Mouse (Mus musculus): Measurements from ENCODE around the gene Inpp5b. TPM values are rescaled to one million over a fixed set of nuclear protein-coding genes. Genes with fewer than 3 reads are reported as not detected.

Gene Inpp5b
- polyA plus RNA-seq, 1 experiment: 26.9 TPM

GRCm38 (mm10) chr4:124700248-124700971, 41.2 kb upstream of the Inpp5b start, which contains the start of gene Fhl3:
Gene Fhl3 (plus strand): TSS chr4:124700701.
- Histone ChIP-seq H3K36me3 (ENCODE audit: control insufficient read depth, insufficient read depth, low read length) (no peaks in the 10 kb centered on the region), H3K27me3 (ENCODE audit: control insufficient read depth, insufficient read depth, low read length) (no peaks in the 10 kb centered on the region), H3K4me3 (ENCODE audit: control insufficient read depth, low read depth, low read length) (peak within 1 kb of the TSS; percentile 76), H3K4me1 (ENCODE audit: control insufficient read depth, insufficient read depth, low read length) (peaks cover 20% of the 10 kb centered on the region), H3K27ac (ENCODE audit: control insufficient read depth, insufficient read depth, low read depth, low read length) (peak within 1 kb of the TSS; percentile 73)
- TF ChIP-seq POLR2A (IDR thresholded peaks at IDR 0.05; ENCODE audit: control insufficient read depth, low read depth, low read length): 0 out of 2 replicates have a peak, but pooled peaks have one; percentile 27
- TF ChIP-seq CTCF (IDR thresholded peaks at IDR 0.05; ENCODE audit: control insufficient read depth, insufficient read depth, insufficient replicate concordance, low read depth, low read length): no peak

- Histone ChIP-seq H3K4me3 (ENCODE audit: control insufficient read depth, low read depth, low read length) (peak overlapping the region; percentile 76), H3K27me3 (ENCODE audit: control insufficient read depth, insufficient read depth, low read length) (no peaks in the 10 kb centered on the region), H3K4me1 (ENCODE audit: control insufficient read depth, insufficient read depth, low read length) (peaks cover 19% of the 10 kb centered on the region), H3K27ac (ENCODE audit: control insufficient read depth, insufficient read depth, low read depth, low read length) (peak overlapping the region; percentile 26; the same call in 1 of the 2 replicates), H3K36me3 (ENCODE audit: control insufficient read depth, insufficient read depth, low read length) (no peaks in the 10 kb centered on the region)
- TF ChIP-seq CTCF (IDR thresholded peaks at IDR 0.05; ENCODE audit: control insufficient read depth, insufficient read depth, insufficient replicate concordance, low read depth, low read length): no peak
Measured at GRCm38 (mm10) chr4:124701052-124701845, 40.4 kb upstream of the Inpp5b start.

GRCm38 (mm10) chr4:124701916-124702315, 39.7 kb upstream of the Inpp5b start:
- H3K4me1 ChIP-seq (ENCODE audit: control insufficient read depth, insufficient read depth, low read length): peaks cover 17% of the 10 kb centered on the region

GRCm38 (mm10) chr4:124703406-124703805, 38.2 kb upstream of the Inpp5b start:
- TF ChIP-seq CTCF (IDR thresholded peaks at IDR 0.05; ENCODE audit: control insufficient read depth, insufficient read depth, insufficient replicate concordance, low read depth, low read length) (no peak), POLR2A (IDR thresholded peaks at IDR 0.05; ENCODE audit: control insufficient read depth, low read depth, low read length) (no peak)
- Histone ChIP-seq H3K36me3 (ENCODE audit: control insufficient read depth, insufficient read depth, low read length) (no peaks in the 10 kb centered on the region), H3K27ac (ENCODE audit: control insufficient read depth, insufficient read depth, low read depth, low read length) (no peak overlapping the region), H3K4me3 (ENCODE audit: control insufficient read depth, low read depth, low read length) (no peak overlapping the region), H3K4me1 (ENCODE audit: control insufficient read depth, insufficient read depth, low read length) (peaks cover 17% of the 10 kb centered on the region), H3K27me3 (ENCODE audit: control insufficient read depth, insufficient read depth, low read length) (no peaks in the 10 kb centered on the region)

More at GRCm38 (mm10) chr4:124701916-124702315, 39.7 kb upstream of the Inpp5b start:
- no peak overlapping the region for H3K4me3 ChIP-seq (ENCODE audit: control insufficient read depth, low read depth, low read length)
- H3K27me3 ChIP-seq (ENCODE audit: control insufficient read depth, insufficient read depth, low read length): no peaks in the 10 kb centered on the region
- H3K27ac ChIP-seq (ENCODE audit: control insufficient read depth, insufficient read depth, low read depth, low read length): no peak overlapping the region
- TF ChIP-seq CTCF (IDR thresholded peaks at IDR 0.05; ENCODE audit: control insufficient read depth, insufficient read depth, insufficient replicate concordance, low read depth, low read length): no peak
- TF ChIP-seq POLR2A (IDR thresholded peaks at IDR 0.05; ENCODE audit: control insufficient read depth, low read depth, low read length): no peak
- no peaks in the 10 kb centered on the region for H3K36me3 ChIP-seq (ENCODE audit: control insufficient read depth, insufficient read depth, low read length)

DNA sequence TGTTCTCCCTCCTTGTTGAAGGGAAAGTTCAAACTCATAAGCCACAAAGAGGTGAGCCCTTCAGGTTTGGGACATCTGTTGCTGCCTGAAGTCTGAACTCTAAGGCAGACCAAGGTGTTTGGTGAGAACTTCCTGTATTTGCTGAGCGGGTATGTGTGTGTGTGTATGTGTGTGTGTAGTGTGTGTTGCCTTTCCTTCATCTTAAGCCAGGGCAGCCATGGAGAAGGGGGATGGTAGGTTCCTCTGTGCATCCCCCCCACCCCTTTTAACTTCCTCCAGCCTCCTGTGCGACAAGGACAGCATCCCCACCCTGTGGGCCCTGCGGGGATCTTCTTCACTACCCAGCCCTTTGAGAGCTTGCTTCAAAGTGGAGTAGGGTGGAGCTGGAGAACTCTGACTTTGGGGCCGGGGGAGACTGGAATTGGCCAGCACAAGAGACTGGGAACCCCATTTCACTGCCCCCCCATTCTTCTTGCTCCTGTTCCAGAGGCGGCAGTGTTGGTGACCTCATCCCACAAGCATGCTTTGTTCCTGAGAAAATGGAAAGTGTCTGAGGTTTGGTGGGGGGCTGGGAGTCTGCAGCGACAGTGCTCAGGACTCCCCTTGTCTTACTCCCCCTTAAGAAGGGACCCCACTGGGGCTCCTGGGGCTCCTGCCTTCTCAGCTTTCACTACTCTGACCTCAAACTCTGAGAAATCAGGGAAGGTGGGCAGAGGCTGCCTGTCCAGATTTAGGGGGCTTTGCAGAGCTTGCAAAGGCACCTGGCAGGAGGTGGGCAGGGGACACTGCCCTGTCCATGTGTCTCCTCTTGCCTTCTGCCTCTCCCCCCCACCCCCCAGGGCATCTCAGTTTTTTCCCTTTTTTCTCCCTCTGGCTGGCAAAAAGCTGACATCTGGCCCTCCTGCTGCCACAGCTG, 37.5 kb upstream of the Inpp5b start:
- H3K27me3 ChIP-seq (ENCODE audit: control insufficient read depth, insufficient read depth, low read length): no peaks in the 10 kb centered on the region
- H3K4me1 ChIP-seq (ENCODE audit: control insufficient read depth, insufficient read depth, low read length): peaks cover 18% of the 10 kb centered on the region
- TF ChIP-seq CTCF (IDR thresholded peaks at IDR 0.05; ENCODE audit: control insufficient read depth, insufficient read depth, insufficient replicate concordance, low read depth, low read length) (no peak), POLR2A (IDR thresholded peaks at IDR 0.05; ENCODE audit: control insufficient read depth, low read depth, low read length) (no peak)
- H3K4me3 ChIP-seq (ENCODE audit: control insufficient read depth, low read depth, low read length): no peak overlapping the region
- no peak overlapping the region for H3K27ac ChIP-seq (ENCODE audit: control insufficient read depth, insufficient read depth, low read depth, low read length)
- H3K36me3 ChIP-seq (ENCODE audit: control insufficient read depth, insufficient read depth, low read length): no peaks in the 10 kb centered on the region

DNA sequence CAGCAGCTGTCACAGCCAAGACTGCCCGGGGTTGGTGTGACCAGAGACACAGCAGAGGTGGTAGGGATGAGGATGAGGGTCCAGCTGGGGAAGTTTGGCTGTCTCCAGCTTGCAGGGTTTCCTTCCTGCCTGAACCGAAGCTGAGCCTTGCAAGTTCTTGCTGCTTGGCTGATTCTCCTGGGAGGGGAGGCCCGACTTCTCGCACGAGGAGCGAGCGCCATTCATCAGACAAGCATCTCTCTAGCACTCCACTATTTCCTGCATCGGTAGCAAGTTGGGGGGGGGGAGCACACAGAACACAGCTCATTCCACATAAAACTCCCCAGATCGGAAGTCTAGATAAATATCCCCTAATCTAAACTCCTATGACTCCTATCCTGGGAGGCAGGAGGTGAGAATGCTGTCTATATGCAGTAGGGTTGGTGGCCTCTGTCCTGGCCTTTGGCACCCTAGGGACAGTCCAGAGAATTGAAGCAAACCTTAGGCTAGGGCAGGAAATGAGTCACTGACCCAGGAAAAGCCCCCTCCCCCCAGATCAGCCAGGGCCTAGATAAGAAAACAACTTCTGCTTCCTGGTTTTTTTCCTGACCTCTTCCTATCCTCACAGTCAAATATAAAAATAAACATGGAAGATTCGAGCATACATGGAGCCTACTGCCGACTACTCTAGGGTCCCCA, 36.7 kb upstream of the Inpp5b start:
- Histone ChIP-seq H3K36me3 (ENCODE audit: control insufficient read depth, insufficient read depth, low read length) (no peaks in the 10 kb centered on the region), H3K27me3 (ENCODE audit: control insufficient read depth, insufficient read depth, low read length) (no peaks in the 10 kb centered on the region), H3K27ac (ENCODE audit: control insufficient read depth, insufficient read depth, low read depth, low read length) (no peak overlapping the region), H3K4me1 (ENCODE audit: control insufficient read depth, insufficient read depth, low read length) (peaks cover 14% of the 10 kb centered on the region), H3K4me3 (ENCODE audit: control insufficient read depth, low read depth, low read length) (no peak overlapping the region)
- no peak for TF ChIP-seq CTCF (IDR thresholded peaks at IDR 0.05; ENCODE audit: control insufficient read depth, insufficient read depth, insufficient replicate concordance, low read depth, low read length)
- TF ChIP-seq POLR2A (IDR thresholded peaks at IDR 0.05; ENCODE audit: control insufficient read depth, low read depth, low read length): no peak

Measured in testis, adult 2 months (tissue).